Mouse (Mus musculus) ovary, postnatal 36 days (tissue): ENCODE measurements around the gene Commd1.

Source experiments
- DNase-seq: peaks from one replicate; pipeline ENCODE4 v3.0.0; 2022; ENCODE audit warnings: low spot score, mixed read lengths

Gene Commd1

GRCm38 (mm10) chr11:22989786-22990185 is 7.6 kb upstream of the Commd1 start:
- DNase-seq, result no peak

- DNase-seq, result no peak
These were observed 5.2 kb upstream of the Commd1 start for GRCm38 (mm10) chr11:22987357-22987756.

DNA sequence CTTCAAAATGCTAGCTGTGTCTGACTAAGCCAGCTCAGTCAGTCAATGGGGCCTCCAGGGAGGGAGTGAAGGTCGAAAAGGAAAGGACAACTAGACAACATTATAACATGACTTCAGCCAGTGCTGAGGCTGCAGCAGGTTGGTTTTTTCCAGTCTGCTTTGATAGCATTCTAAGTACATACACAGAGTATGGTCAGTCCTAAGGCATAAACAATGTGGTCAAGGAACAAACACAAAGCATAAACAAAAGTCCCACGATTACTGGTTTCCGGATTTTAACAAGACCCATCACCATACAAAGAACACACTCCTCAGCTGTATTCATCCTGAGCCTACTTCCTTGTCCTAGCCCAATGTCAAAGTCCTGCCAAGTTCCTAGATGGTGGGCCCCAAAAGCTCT is 3.3 kb upstream of the Commd1 start:
- DNase-seq, result no peak

- DNase-seq, result no peak
These were observed 664 bp upstream of the Commd1 start for GRCm38 (mm10) chr11:22982846-22983245.

DNA sequence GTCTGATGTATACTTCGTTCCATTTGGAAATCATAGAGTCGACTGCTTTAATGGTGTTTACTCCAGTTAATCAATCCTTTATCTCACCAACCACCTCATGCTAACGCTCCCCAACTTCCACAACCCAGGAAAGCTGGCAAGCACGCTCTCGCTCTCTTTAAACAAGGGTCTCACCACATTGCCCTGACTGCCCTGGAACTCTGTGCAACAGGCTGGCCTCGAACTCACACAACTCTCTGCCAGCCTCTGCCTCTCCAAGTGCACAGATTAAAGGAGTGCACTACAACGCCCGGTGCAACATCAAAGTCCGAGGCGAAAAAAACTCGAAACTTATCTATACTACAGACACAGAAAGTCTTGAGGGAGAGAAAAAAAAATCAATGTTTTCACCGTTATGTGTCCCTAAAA is 635 bp downstream of the Commd1 start:
- DNase-seq, result no peak

GRCm38 (mm10) chr11:22981041-22981440 is 1.1 kb downstream of the Commd1 start:
- no peak for DNase-seq

- no peak for DNase-seq
These were observed 3.0 kb downstream of the Commd1 start for GRCm38 (mm10) chr11:22979221-22979620.

- no peak for DNase-seq
These were observed 3.5 kb downstream of the Commd1 start for GRCm38 (mm10) chr11:22978711-22979110.

DNA sequence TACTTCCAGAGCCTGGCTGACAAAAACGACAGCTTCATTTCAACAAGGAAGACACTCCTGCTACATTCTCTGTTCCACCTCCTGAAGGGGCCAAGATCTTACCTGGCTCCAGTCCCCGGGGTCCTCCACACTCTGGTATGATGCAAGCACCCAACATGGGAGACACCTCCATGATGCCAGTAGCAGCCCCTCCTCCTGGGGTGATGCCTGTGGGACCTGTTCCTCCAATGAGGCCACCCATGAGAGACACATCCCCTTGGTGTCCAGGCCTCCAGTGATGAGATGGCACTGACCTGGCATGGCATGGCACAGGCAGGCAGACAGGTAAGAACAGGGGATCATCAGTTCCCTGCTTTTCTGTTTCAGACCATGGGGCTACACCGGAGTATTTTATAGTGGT is 4.0 kb downstream of the Commd1 start:
- DNase-seq, result no peak

DNA sequence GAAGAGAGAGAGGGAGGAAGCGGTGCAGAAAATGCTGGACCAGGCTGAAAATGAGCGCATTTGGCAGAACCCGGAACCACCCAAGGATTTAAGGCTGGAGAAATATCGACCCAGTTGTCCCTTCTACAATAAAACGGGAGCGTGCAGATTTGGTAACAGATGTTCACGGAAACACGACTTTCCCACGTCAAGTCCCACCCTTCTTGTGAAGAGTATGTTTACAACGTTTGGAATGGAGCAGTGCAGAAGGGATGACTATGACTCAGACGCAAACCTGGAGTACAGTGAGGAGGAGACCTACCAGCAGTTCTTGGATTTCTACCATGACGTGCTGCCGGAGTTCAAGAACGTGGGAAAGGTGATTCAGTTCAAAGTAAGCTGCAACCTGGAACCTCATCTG is 8.6 kb downstream of the Commd1 start:
- no peak for DNase-seq

- DNase-seq, result peak; percentile 79
These were observed 9.2 kb downstream of the Commd1 start for GRCm38 (mm10) chr11:22972746-22973526.

DNA sequence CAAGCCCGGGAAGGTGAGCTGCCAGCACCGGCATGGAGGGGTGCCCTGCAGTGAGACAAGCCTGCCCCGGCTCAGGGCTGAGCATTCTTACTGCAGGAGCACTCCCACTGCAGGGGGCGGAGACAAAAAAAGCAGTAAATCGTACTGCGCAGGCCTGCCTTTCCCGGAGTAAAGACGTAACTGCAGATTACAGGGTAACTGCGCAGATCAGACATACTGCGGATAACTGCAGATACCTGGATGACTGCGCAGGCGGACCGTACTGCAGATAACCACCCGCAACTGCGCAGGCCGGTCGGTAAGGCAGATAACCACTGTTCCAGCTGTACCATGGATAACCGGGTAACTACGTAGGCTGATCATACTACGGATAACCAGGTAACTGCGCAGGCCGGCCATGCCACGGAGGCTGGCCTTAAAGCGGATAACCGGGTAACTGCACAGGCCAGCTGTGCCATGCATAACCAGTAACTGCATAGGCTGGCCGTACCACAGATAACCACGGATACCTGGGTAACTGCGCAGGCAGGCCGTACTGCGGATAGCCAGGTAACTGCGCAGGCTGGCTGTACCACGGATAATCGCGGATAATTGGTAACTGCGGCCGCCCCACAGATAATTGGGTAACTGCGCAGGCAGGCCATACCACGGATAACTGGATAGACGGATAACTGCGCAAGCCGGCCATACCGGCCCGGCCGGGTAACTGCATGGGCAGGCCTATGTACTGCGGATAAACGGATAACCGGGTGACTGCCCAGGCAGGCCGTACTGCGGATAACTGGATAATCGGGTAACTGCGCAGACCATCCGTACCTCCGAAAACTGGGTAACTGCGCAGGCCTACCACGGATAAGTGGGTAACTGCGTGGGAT is 10.1 kb downstream of the Commd1 start, which contains the start of gene Zrsr1:
Gene Zrsr1 (plus strand): TSS at position 171 of the 875 bp plus-strand sequence.
- peak; percentile 59 for DNase-seq

- DNase-seq, result no peak
These were observed 11.6 kb downstream of the Commd1 start for GRCm38 (mm10) chr11:22970546-22970945.

- DNase-seq, result no peak
These were observed 12.7 kb downstream of the Commd1 start for GRCm38 (mm10) chr11:22969486-22969885.

GRCm38 (mm10) chr11:22965503-22965902 is 16.7 kb downstream of the Commd1 start:
- DNase-seq, result no peak

GRCm38 (mm10) chr11:22964401-22964800 is 17.8 kb downstream of the Commd1 start:
- no peak for DNase-seq

GRCm38 (mm10) chr11:22962101-22962500 is 20.1 kb downstream of the Commd1 start:
- no peak for DNase-seq

DNA sequence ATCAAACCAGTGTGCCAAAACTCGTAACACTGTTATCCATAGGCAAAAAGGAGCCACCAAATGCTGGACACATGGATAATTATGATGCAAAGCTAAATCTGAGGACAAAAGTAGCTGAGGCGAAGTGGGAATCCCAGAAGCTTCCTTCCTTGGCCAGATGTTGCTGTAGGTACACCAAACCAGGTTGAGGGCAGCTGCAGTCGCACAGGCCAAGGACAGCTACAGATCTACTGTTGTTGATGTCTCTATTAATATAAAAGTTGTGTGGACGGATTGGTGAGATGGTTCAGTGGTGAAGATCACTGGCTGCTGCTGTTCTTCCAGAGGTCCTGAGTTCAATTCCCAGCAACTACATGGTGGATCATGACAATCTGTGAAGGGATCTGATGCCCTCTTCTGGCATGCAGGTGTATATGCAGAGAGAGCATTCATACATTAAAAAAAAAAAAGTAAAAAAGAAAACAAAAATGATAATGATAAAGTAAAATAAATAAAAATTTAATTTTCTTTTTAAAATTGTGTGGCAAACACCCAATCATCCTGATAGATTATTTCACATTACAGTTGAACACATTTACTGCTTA is 24.3 kb downstream of the Commd1 start:
- no peak for DNase-seq

- peak; percentile 75 for DNase-seq
These were observed 25.4 kb downstream of the Commd1 start for GRCm38 (mm10) chr11:22956830-22957229.

- DNase-seq, result no peak
These were observed 25.8 kb downstream of the Commd1 start for GRCm38 (mm10) chr11:22956346-22956745.

- no peak for DNase-seq
These were observed 29.5 kb downstream of the Commd1 start for GRCm38 (mm10) chr11:22952668-22953067.

GRCm38 (mm10) chr11:22950131-22950530 is 32.1 kb downstream of the Commd1 start:
- no peak for DNase-seq

DNA sequence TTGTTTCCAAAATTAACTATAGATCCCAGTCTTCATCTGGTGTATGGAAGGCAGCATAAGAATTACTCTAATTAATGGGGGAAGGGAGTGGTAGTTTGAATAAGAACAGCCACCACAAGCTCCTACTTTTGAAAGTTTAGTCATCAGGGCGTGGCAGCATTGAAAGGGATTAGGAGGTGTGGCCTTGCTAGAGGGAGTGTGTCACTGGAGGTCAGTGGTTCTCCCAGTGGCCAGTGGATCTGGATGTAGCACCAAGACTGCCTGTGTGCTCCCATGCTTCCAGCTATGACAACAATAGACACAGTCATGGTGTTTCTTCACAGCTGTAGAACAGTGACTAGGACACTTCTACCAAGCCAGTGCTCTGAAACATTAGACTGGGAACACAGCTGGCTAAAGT is 33.1 kb downstream of the Commd1 start:
- no peak for DNase-seq
